Mouse (Mus musculus): ENCODE results near the gene Apba2. TPM values are rescaled to one million over a fixed set of nuclear protein-coding genes. Genes with fewer than 3 reads are reported as not detected.
A peak's percentile ranks its signal among the peaks of the same experiment; 100 is the strongest.

Gene Apba2
- polyA plus RNA-seq, 1 experiment from 2014 or later: 123 TPM

- DNase-seq (ENCODE audit: low spot score) (no peak), ATAC-seq (ENCODE audit: insufficient read depth, low FRiP score, low TSS enrichment) (no peak)
- Histone ChIP-seq H3K36me3 (ENCODE audit: control insufficient read depth, insufficient read depth, low read length) (no peaks in the 10 kb centered on the region), H3K4me2 (ENCODE audit: low read depth) (no peak overlapping the region), H3K4me1 (ENCODE audit: control insufficient read depth, insufficient read depth, low read length) (no peaks in the 10 kb centered on the region), H3K9me3 (ENCODE audit: control insufficient read depth, low read length) (no peaks in the 10 kb centered on the region), H3K27ac (ENCODE audit: low read depth, low read length) (no peak overlapping the region), H3K27me3 (ENCODE audit: control insufficient read depth, insufficient read depth, low read length) (no peaks in the 10 kb centered on the region), H3K9ac (ENCODE audit: low read length) (no peak overlapping the region), H3K4me3 (ENCODE audit: low read depth, low read length) (no peak overlapping the region)
- 77% methylated on average over 6 of the region's 6 CpGs for WGBS
Measured at GRCm38 (mm10) chr7:64646046-64646445, 144.5 kb downstream of the Apba2 start.

DNA sequence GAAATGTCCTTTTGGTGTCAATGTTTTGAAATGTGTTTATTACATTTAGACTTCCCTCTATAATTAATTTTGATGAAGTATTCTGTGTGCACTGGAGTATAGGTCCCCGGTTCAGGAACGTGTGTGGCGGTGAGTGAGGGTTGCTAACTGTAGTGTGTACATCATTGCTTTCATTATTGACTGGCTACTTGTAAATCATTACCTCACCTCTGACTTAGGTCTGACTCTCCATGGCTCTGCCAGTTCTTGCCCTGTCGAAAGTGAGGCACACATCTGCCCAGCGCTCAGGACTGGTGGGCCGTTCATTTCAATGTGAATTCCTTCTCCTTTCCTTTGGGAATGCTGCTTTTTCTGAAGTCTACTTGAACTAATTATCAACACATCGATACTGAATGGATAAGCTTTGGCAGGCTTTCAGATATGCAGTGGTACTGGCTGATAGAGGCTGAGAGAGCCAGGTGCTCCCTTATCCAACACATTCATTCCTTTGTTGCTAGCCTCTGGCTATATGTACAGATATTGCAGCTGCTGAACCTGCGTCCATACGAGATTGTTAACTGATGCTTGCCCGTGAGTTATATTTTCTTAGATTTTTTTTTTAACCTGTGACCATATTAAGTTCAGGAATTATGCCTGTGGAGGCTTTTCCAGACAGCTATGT lies 147.6 kb downstream of the Apba2 start:
- 86% methylated on average over 10 of the region's 10 CpGs for WGBS
- no peaks in the 10 kb centered on the region for H3K27me3 ChIP-seq (ENCODE audit: control insufficient read depth, insufficient read depth, low read length)
- H3K9ac ChIP-seq (ENCODE audit: low read length): no peak overlapping the region
- H3K27ac ChIP-seq (ENCODE audit: low read depth, low read length): no peak overlapping the region
- no peaks in the 10 kb centered on the region for H3K9me3 ChIP-seq (ENCODE audit: control insufficient read depth, low read length)
- H3K4me3 ChIP-seq (ENCODE audit: low read depth, low read length): no peak overlapping the region
- no peaks in the 10 kb centered on the region for H3K36me3 ChIP-seq (ENCODE audit: control insufficient read depth, insufficient read depth, low read length)
- no peak for DNase-seq (ENCODE audit: low spot score)
- no peaks in the 10 kb centered on the region for H3K4me1 ChIP-seq (ENCODE audit: control insufficient read depth, insufficient read depth, low read length)
- no peak for ATAC-seq (ENCODE audit: insufficient read depth, low FRiP score, low TSS enrichment)
- H3K4me2 ChIP-seq (ENCODE audit: low read depth): no peak overlapping the region

DNA sequence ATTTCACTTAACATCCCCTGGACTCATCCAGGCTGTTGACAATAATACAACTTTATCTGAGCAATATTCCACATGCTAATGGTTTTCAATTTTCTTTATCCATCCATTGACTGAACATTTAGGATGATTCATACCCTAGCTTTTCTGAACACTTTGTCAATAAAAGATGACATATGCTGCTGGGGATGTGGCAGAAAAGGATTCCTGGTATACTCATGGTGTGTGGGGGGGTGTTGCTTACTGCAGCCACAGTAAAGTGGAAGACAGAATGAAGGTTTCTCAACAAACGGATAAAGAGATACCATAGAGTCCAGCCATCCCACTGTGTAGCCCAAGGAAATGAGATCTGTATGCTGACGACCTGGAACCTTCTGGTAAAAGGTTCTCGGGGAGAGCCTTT lies 150.5 kb downstream of the Apba2 start:
- Histone ChIP-seq H3K27me3 (ENCODE audit: control insufficient read depth, insufficient read depth, low read length) (no peaks in the 10 kb centered on the region), H3K4me3 (ENCODE audit: low read depth, low read length) (no peak overlapping the region), H3K9ac (ENCODE audit: low read length) (no peak overlapping the region), H3K4me1 (ENCODE audit: control insufficient read depth, insufficient read depth, low read length) (no peaks in the 10 kb centered on the region), H3K9me3 (ENCODE audit: control insufficient read depth, low read length) (no peaks in the 10 kb centered on the region), H3K4me2 (ENCODE audit: low read depth) (no peak overlapping the region), H3K27ac (ENCODE audit: low read depth, low read length) (no peak overlapping the region), H3K36me3 (ENCODE audit: control insufficient read depth, insufficient read depth, low read length) (no peaks in the 10 kb centered on the region)
- DNase-seq (ENCODE audit: low spot score) (no peak), ATAC-seq (ENCODE audit: insufficient read depth, low FRiP score, low TSS enrichment) (no peak)
- 67% methylated on average over 3 of the region's 3 CpGs for WGBS

GRCm38 (mm10) chr7:64656787-64657186 lies 155.3 kb downstream of the Apba2 start:
- DNase-seq (ENCODE audit: low spot score) (no peak), ATAC-seq (ENCODE audit: insufficient read depth, low FRiP score, low TSS enrichment) (no peak)
- Histone ChIP-seq H3K9me3 (ENCODE audit: control insufficient read depth, low read length) (no peaks in the 10 kb centered on the region), H3K4me3 (ENCODE audit: low read depth, low read length) (no peak overlapping the region), H3K4me1 (ENCODE audit: control insufficient read depth, insufficient read depth, low read length) (peaks cover 10% of the 10 kb centered on the region), H3K27ac (ENCODE audit: low read depth, low read length) (no peak overlapping the region), H3K27me3 (ENCODE audit: control insufficient read depth, insufficient read depth, low read length) (no peaks in the 10 kb centered on the region), H3K36me3 (ENCODE audit: control insufficient read depth, insufficient read depth, low read length) (no peaks in the 10 kb centered on the region), H3K9ac (ENCODE audit: low read length) (no peak overlapping the region), H3K4me2 (ENCODE audit: low read depth) (no peak overlapping the region)
- 58% methylated on average over 7 of the region's 7 CpGs for WGBS

GRCm38 (mm10) chr7:64658914-64659313 lies 157.4 kb downstream of the Apba2 start:
- Histone ChIP-seq H3K36me3 (ENCODE audit: control insufficient read depth, insufficient read depth, low read length) (no peaks in the 10 kb centered on the region), H3K27me3 (ENCODE audit: control insufficient read depth, insufficient read depth, low read length) (no peaks in the 10 kb centered on the region), H3K9ac (ENCODE audit: low read length) (no peak overlapping the region), H3K4me2 (ENCODE audit: low read depth) (no peak overlapping the region), H3K27ac (ENCODE audit: low read depth, low read length) (peak overlapping the region; percentile 1; the same call in 1 of the 2 replicates), H3K4me3 (ENCODE audit: low read depth, low read length) (no peak overlapping the region), H3K4me1 (ENCODE audit: control insufficient read depth, insufficient read depth, low read length) (peaks cover 10% of the 10 kb centered on the region), H3K9me3 (ENCODE audit: control insufficient read depth, low read length) (no peaks in the 10 kb centered on the region)
- no peak for DNase-seq (ENCODE audit: low spot score)
- WGBS: 63% methylated on average over 4 of the region's 4 CpGs
- ATAC-seq (ENCODE audit: insufficient read depth, low FRiP score, low TSS enrichment): peak; percentile 74

- Histone ChIP-seq H3K4me3 (ENCODE audit: low read depth, low read length) (no peak overlapping the region), H3K9me3 (ENCODE audit: control insufficient read depth, low read length) (no peaks in the 10 kb centered on the region), H3K27ac (ENCODE audit: low read depth, low read length) (peak overlapping the region; percentile 35; the same call in 1 of the 2 replicates), H3K27me3 (ENCODE audit: control insufficient read depth, insufficient read depth, low read length) (no peaks in the 10 kb centered on the region), H3K9ac (ENCODE audit: low read length) (no peak overlapping the region), H3K4me1 (ENCODE audit: control insufficient read depth, insufficient read depth, low read length) (peaks cover 10% of the 10 kb centered on the region), H3K4me2 (ENCODE audit: low read depth) (no peak overlapping the region), H3K36me3 (ENCODE audit: control insufficient read depth, insufficient read depth, low read length) (no peaks in the 10 kb centered on the region)
- DNase-seq (ENCODE audit: low spot score) (no peak), ATAC-seq (ENCODE audit: insufficient read depth, low FRiP score, low TSS enrichment) (peak; percentile 81)
- 36% methylated on average over 8 of the region's 8 CpGs for WGBS
Measured at GRCm38 (mm10) chr7:64659328-64659727, 157.8 kb downstream of the Apba2 start.

DNA sequence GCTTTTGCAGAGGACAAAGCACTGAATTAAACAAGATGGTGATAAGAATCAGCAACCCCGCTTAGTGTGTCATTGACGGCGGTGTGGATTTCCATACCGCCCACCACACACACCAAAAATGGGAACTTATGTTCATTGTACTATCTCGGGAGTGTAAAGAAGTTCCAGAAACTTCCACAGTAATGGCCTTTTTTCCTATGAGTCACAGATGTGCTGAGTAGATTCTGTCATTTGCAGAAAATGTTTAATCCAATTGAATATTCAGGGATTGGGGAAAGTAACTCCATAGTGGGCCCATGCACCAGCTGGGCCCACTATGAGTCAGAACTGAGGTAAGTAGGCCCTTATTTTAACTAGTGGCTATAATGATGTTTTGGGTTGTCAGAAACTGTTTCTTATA lies 161.0 kb downstream of the Apba2 start:
- Histone ChIP-seq H3K4me3 (ENCODE audit: low read depth, low read length) (no peak overlapping the region), H3K4me1 (ENCODE audit: control insufficient read depth, insufficient read depth, low read length) (peaks cover 10% of the 10 kb centered on the region), H3K9ac (ENCODE audit: low read length) (no peak overlapping the region), H3K27me3 (ENCODE audit: control insufficient read depth, insufficient read depth, low read length) (no peaks in the 10 kb centered on the region), H3K27ac (ENCODE audit: low read depth, low read length) (no peak overlapping the region), H3K36me3 (ENCODE audit: control insufficient read depth, insufficient read depth, low read length) (no peaks in the 10 kb centered on the region), H3K9me3 (ENCODE audit: control insufficient read depth, low read length) (no peaks in the 10 kb centered on the region), H3K4me2 (ENCODE audit: low read depth) (no peak overlapping the region)
- no peak for DNase-seq (ENCODE audit: low spot score)
- 94% methylated on average over 5 of the region's 5 CpGs for WGBS
- no peak for ATAC-seq (ENCODE audit: insufficient read depth, low FRiP score, low TSS enrichment)

DNA sequence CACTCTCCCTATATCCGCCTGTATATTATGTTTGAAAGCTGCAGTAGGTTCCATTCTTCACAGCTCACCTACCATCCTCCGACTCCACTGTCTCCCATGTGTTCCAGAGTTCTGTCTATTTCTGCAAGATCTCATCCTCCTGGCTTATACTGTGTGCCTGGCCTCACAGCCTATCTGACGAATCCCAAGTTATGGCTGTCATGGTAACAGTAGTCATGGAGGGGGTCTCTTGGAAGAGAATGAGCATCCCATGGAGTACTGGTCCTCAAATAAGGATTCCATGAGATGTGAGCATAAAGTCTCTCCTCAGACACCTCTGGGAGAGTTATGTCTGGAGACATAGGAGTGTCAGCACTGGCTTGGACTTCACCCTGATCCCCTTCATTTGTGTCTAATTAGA lies 162.1 kb downstream of the Apba2 start:
- DNase-seq (ENCODE audit: low spot score) (no peak), ATAC-seq (ENCODE audit: insufficient read depth, low FRiP score, low TSS enrichment) (no peak)
- Histone ChIP-seq H3K36me3 (ENCODE audit: control insufficient read depth, insufficient read depth, low read length) (no peaks in the 10 kb centered on the region), H3K27me3 (ENCODE audit: control insufficient read depth, insufficient read depth, low read length) (no peaks in the 10 kb centered on the region), H3K4me2 (ENCODE audit: low read depth) (no peak overlapping the region), H3K4me1 (ENCODE audit: control insufficient read depth, insufficient read depth, low read length) (peaks cover 7% of the 10 kb centered on the region), H3K4me3 (ENCODE audit: low read depth, low read length) (no peak overlapping the region), H3K9me3 (ENCODE audit: control insufficient read depth, low read length) (no peaks in the 10 kb centered on the region), H3K9ac (ENCODE audit: low read length) (no peak overlapping the region), H3K27ac (ENCODE audit: low read depth, low read length) (no peak overlapping the region)
- 90% methylated on average over 3 of the region's 3 CpGs for WGBS

DNA sequence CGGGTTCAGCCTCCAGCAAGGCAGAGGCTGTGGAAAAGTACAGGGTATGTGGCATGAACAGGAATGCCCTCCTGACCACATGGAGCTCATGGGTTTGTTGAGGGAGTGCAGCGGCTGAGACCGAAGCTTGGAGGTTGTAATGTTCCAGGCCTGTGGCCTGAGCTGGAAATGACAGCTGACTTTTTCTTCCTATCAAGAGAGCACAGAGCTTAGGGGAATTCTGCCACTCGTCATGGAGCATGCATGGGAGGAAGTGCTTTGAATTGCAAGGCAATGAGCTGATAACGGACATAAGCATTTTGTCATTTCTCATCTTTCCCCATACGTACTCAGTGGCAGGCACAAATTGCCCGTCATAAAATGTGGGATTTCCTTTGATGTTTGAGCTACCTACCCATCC lies 163.6 kb downstream of the Apba2 start:
- Histone ChIP-seq H3K27me3 (ENCODE audit: control insufficient read depth, insufficient read depth, low read length) (no peaks in the 10 kb centered on the region), H3K9me3 (ENCODE audit: control insufficient read depth, low read length) (no peaks in the 10 kb centered on the region), H3K4me1 (ENCODE audit: control insufficient read depth, insufficient read depth, low read length) (no peaks in the 10 kb centered on the region), H3K36me3 (ENCODE audit: control insufficient read depth, insufficient read depth, low read length) (no peaks in the 10 kb centered on the region), H3K27ac (ENCODE audit: low read depth, low read length) (no peak overlapping the region), H3K9ac (ENCODE audit: low read length) (no peak overlapping the region), H3K4me3 (ENCODE audit: low read depth, low read length) (no peak overlapping the region), H3K4me2 (ENCODE audit: low read depth) (no peak overlapping the region)
- 59% methylated on average over 7 of the region's 7 CpGs for WGBS
- ATAC-seq (ENCODE audit: insufficient read depth, low FRiP score, low TSS enrichment) (no peak), DNase-seq (ENCODE audit: low spot score) (no peak)
